Mouse (Mus musculus) CD4-positive naive resting alpha-beta T cell, adult 57 days (primary cell): ENCODE measurements around the gene Atp6ap1l. TPM values are rescaled to one million over a fixed set of nuclear protein-coding genes. Genes with fewer than 3 reads are reported as not detected.

Experiments
- total RNA-seq: library from RNA; stranded (reverse); gene quantifications from one replicate; pipeline ENCODE4 v1.2.4, GENCODE M21; 2023

Gene Atp6ap1l
- not detected for total RNA-seq

DNA sequence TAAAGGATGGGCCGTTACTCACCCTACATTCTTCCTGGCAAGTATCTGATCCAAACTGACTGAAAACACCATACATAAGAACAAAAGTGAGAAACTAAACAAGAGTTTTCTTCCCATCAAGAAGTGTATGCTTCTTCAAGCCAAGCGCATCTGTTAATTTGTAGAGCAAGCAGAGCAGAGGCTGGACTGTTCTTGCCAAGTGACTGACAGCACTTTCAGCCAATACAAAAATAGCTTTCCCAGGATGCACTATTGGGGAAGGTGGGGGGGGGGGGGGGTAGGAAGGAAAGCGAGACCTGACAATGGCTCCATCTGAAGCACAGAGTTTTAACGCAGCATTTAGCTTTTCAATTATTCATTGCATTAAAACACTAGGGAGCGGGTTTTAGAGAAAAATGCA is at the start of gene Atp6ap1l:
TSS of gene Atp6ap1l (minus strand) at position 180 of the 400 bp plus-strand sequence.

GRCm38 (mm10) chr13:90922751-90923612 is 17.8 kb upstream of the Atp6ap1l start, which contains the start of gene Rps23:
Gene Rps23, plus strand, starts transcription at chr13:90922958.

Other genes starting within 250 kb of the Atp6ap1l start
- gene Rps23, start 17.6 kb upstream of the Atp6ap1l start, total RNA-seq: 1,154 TPM